Mouse (Mus musculus): ENCODE results near the gene Olfr73. TPM values are rescaled to one million over a fixed set of nuclear protein-coding genes. Genes with fewer than 3 reads are reported as not detected.
"Not testable (repeated sequence)": the region's sequence is repeated elsewhere in the genome, so short reads cannot be mapped to it uniquely, and the experiment has no call there.

Gene Olfr73
- polyA plus RNA-seq (2015; fragmentation: Nextera tagmentation; extraction: Ambion mirVana) = 0.11 and 0.18 TPM in 2 replicates

DNA sequence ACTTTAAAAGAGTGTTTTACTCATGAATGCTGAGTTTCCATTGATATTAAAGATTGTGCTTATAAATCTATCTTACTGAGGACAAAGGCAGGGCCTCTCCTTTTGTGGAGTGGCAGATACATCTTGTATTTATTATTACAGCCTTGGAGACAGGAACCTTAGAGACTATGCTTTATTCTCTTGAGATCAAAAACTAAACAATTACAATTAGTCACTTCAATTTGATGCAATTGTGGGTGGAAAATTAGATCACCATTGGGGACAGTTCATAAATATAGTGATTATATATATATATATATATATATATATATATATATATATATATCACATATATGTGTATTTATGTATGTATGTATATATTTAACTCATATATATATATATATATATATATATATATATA lies at the start of gene Olfr73:
Gene Olfr73, minus strand, starts transcription at position 101 of the 400 bp plus-strand sequence.
- no peak within 1 kb of the TSS for H3K4me3 ChIP-seq (replicated peaks)
- ATAC-seq (ENCODE audit: insufficient number of reproducible peaks, low FRiP score, low TSS enrichment, low read depth) = no peak
- H3K27me3 ChIP-seq = no peaks in the 10 kb centered on the region
- no peaks in the 10 kb centered on the region for H3K9me3 ChIP-seq (replicated peaks)
- no peaks in the 10 kb centered on the region for H3K4me1 ChIP-seq
- no peaks in the 10 kb centered on the region for H3K36me3 ChIP-seq
- no peak within 1 kb of the TSS for H3K27ac ChIP-seq (replicated peaks)
- no peak within 1 kb of the TSS for H3K9ac ChIP-seq
- no peak within 1 kb of the TSS for H3K4me2 ChIP-seq (replicated peaks)

GRCm38 (mm10) chr2:88071730-88072129 lies 34.2 kb upstream of the Olfr73 start, which contains the start of gene Olfr1163:
Gene Olfr1163, minus strand, starts transcription at chr2:88071830.
- H3K4me1 ChIP-seq = no peaks in the 10 kb centered on the region
- no peak within 1 kb of the TSS for H3K4me3 ChIP-seq (replicated peaks)
- ATAC-seq (ENCODE audit: insufficient number of reproducible peaks, low FRiP score, low TSS enrichment, low read depth) = no peak
- H3K9ac ChIP-seq = no peak within 1 kb of the TSS
- H3K27ac ChIP-seq (replicated peaks) = no peak within 1 kb of the TSS
- H3K36me3 ChIP-seq = no peaks in the 10 kb centered on the region
- H3K4me2 ChIP-seq (replicated peaks) = no peak within 1 kb of the TSS
- no peaks in the 10 kb centered on the region for H3K9me3 ChIP-seq (replicated peaks)
- no peaks in the 10 kb centered on the region for H3K27me3 ChIP-seq

GRCm38 (mm10) chr2:88063587-88063986 lies 26.1 kb upstream of the Olfr73 start:
- ATAC-seq (ENCODE audit: insufficient number of reproducible peaks, low FRiP score, low TSS enrichment, low read depth) = no peak
- no peak overlapping the region for H3K27ac ChIP-seq (replicated peaks)
- no peak overlapping the region for H3K9ac ChIP-seq
- H3K36me3 ChIP-seq = no peaks in the 10 kb centered on the region
- no peaks in the 10 kb centered on the region for H3K9me3 ChIP-seq (replicated peaks)
- no peaks in the 10 kb centered on the region for H3K4me1 ChIP-seq
- 86% methylated on average over 2 of the region's 2 CpGs for WGBS
- no peak overlapping the region for H3K4me3 ChIP-seq (replicated peaks)
- H3K27me3 ChIP-seq = no peaks in the 10 kb centered on the region
- no peak overlapping the region for H3K4me2 ChIP-seq (replicated peaks)

GRCm38 (mm10) chr2:88051029-88051428 lies 13.5 kb upstream of the Olfr73 start, which contains the start of gene Olfr1162:
Gene Olfr1162, minus strand, starts transcription at chr2:88051129.
- no peaks in the 10 kb centered on the region for H3K27me3 ChIP-seq
- no peak within 1 kb of the TSS for H3K4me3 ChIP-seq (replicated peaks)
- no peaks in the 10 kb centered on the region for H3K4me1 ChIP-seq
- no peak for ATAC-seq (ENCODE audit: insufficient number of reproducible peaks, low FRiP score, low TSS enrichment, low read depth)
- H3K27ac ChIP-seq (replicated peaks) = no peak within 1 kb of the TSS
- H3K4me2 ChIP-seq (replicated peaks) = no peak within 1 kb of the TSS
- no peaks in the 10 kb centered on the region for H3K9me3 ChIP-seq (replicated peaks)
- no peak within 1 kb of the TSS for H3K9ac ChIP-seq
- 71% methylated on average over 1 of the region's 1 CpGs for WGBS
- H3K36me3 ChIP-seq = no peaks in the 10 kb centered on the region

DNA sequence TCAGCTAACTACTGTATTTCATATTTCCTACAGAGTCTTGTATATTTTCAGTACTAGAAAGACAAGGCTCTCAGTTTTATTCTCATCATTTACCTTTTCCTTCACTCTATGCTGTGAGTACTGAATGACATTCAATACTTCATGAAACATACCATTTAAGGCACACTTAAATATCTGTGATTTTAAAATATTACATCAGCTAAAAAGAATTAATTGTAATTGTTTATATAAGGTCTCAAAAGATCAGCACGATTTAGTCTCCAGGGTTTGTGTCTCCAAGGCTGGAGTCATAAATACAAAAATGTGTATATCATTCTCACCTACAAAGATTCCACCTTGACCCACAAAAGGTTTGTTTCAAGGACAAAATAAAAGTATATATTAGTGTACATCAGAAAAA lies 15.0 kb downstream of the Olfr73 start, which contains the start of gene Olfr1161:
Gene Olfr1161, plus strand, starts transcription at position 301 of the 400 bp plus-strand sequence.
- WGBS = 80% methylated on average over 1 of the region's 1 CpGs
- H3K4me2 ChIP-seq (replicated peaks); H3K27ac ChIP-seq (replicated peaks); H3K27me3 ChIP-seq; H3K4me3 ChIP-seq (replicated peaks); H3K4me1 ChIP-seq; H3K9me3 ChIP-seq (replicated peaks); H3K9ac ChIP-seq; H3K36me3 ChIP-seq; ATAC-seq (ENCODE audit: insufficient number of reproducible peaks, low FRiP score, low TSS enrichment, low read depth): not testable (repeated sequence)

DNA sequence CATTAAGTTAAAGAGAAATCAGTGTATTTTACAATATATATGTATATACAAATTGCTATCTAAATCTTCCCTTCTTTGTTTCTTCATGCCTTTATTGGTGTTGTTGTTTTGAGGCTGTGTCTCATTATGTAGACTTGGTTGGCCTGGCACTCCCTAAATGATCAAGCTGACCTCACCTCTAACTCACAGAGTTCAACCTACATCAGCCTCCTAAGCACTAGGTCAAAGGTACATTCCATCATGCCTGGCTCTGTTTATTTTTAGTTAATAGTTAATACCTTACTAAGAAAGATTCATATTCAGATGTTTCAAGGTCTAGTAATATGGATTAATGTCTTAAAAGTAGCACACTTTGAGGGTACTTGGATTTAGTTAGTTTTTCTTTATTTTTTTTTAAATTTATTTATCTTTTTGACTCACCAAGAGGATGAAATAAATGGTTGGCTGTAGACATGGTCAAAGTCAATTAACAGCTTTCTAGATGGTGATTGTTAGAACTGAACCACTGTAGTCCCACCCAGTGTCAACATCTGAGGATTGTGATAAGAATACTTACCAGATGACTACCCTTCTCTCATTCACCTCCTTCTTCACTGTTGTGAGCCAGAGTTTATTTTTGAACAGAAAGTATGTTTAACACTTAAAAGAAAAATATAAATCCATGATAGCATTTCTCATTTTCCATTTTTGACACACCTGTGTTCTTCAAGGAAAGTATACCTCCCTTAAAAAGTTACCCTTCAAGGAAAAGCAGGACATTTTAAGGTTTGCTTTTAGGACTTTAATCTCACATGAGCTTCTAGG lies 29.8 kb downstream of the Olfr73 start, which contains the start of gene Olfr1160:
Gene Olfr1160, minus strand, starts transcription at position 754 of the 804 bp plus-strand sequence.
- Histone ChIP-seq H3K4me3 (replicated peaks) (no peak within 1 kb of the TSS), H3K9me3 (replicated peaks) (no peaks in the 10 kb centered on the region), H3K27ac (replicated peaks) (no peak within 1 kb of the TSS), H3K36me3 (no peaks in the 10 kb centered on the region), H3K4me2 (replicated peaks) (no peak within 1 kb of the TSS), H3K9ac (no peak within 1 kb of the TSS), H3K27me3 (no peaks in the 10 kb centered on the region), H3K4me1 (no peaks in the 10 kb centered on the region)
- no peak for ATAC-seq (ENCODE audit: insufficient number of reproducible peaks, low FRiP score, low TSS enrichment, low read depth)

DNA sequence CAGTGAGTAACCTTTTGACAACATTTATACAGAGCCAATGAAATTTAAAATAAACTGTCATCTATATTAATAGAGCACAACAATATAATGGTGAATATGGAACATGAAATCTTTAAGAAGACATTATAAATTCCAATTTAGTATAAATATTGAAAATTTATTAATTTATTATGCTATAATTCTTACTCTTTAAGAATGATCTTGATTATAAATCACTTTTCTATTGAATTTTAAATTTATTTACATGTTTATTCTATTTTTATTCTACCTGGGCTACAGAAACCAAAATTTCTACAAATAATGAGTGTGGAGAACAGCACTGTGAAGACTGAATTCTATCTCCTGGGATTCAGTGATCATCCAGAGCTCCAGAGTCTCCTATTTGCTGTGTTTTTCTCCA lies 47.7 kb downstream of the Olfr73 start, which contains the start of gene Olfr1158:
Gene Olfr1158, plus strand, starts transcription at position 301 of the 400 bp plus-strand sequence.
- H3K4me3 ChIP-seq (replicated peaks) = no peak within 1 kb of the TSS
- H3K4me1 ChIP-seq = no peaks in the 10 kb centered on the region
- H3K4me2 ChIP-seq (replicated peaks) = no peak within 1 kb of the TSS
- H3K36me3 ChIP-seq = no peaks in the 10 kb centered on the region
- H3K27ac ChIP-seq (replicated peaks) = no peak within 1 kb of the TSS
- no peaks in the 10 kb centered on the region for H3K9me3 ChIP-seq (replicated peaks)
- no peaks in the 10 kb centered on the region for H3K27me3 ChIP-seq
- H3K9ac ChIP-seq = no peak within 1 kb of the TSS
- ATAC-seq (ENCODE audit: insufficient number of reproducible peaks, low FRiP score, low TSS enrichment, low read depth) = no peak

Other genes with a start within 250 kb of the Olfr73 start
- gene Olfr1143, start 237.1 kb downstream of the Olfr73 start, polyA plus RNA-seq (2015; fragmentation: Nextera tagmentation; extraction: Ambion mirVana) = 0.27 TPM in 1 of 2 replicates, not detected in the other
- not detected in 2 replicates for gene Olfr1145, start 227.9 kb downstream of the Olfr73 start, polyA plus RNA-seq (2015; fragmentation: Nextera tagmentation; extraction: Ambion mirVana)
- not detected in 2 replicates for gene Olfr1148, start 207.2 kb downstream of the Olfr73 start, polyA plus RNA-seq (2015; fragmentation: Nextera tagmentation; extraction: Ambion mirVana)
- 0.04 TPM in 1 of 2 replicates, not detected in the other for gene Olfr1150-ps1, start 193.7 kb downstream of the Olfr73 start, polyA plus RNA-seq (2015; fragmentation: Nextera tagmentation; extraction: Ambion mirVana)
- gene Olfr1151, start 181.8 kb downstream of the Olfr73 start, polyA plus RNA-seq (2015; fragmentation: Nextera tagmentation; extraction: Ambion mirVana) = not detected in 2 replicates
- 0.05 TPM in 1 of 2 replicates, not detected in the other for gene Olfr1152, start 171.2 kb downstream of the Olfr73 start, polyA plus RNA-seq (2015; fragmentation: Nextera tagmentation; extraction: Ambion mirVana)
- gene Olfr1153, start 142.7 kb downstream of the Olfr73 start, polyA plus RNA-seq (2015; fragmentation: Nextera tagmentation; extraction: Ambion mirVana) = not detected in 2 replicates
- not detected in 2 replicates for gene Olfr1154, start 132.5 kb downstream of the Olfr73 start, polyA plus RNA-seq (2015; fragmentation: Nextera tagmentation; extraction: Ambion mirVana)
- gene Olfr1155, start 92.6 kb downstream of the Olfr73 start, polyA plus RNA-seq (2015; fragmentation: Nextera tagmentation; extraction: Ambion mirVana) = 0.17 TPM in 1 of 2 replicates, not detected in the other
- 0.07 TPM in 1 of 2 replicates, not detected in the other for gene Olfr1156, start 84.6 kb downstream of the Olfr73 start, polyA plus RNA-seq (2015; fragmentation: Nextera tagmentation; extraction: Ambion mirVana)
- 0.03 TPM in 1 of 2 replicates, not detected in the other for gene Olfr1157, start 69.4 kb downstream of the Olfr73 start, polyA plus RNA-seq (2015; fragmentation: Nextera tagmentation; extraction: Ambion mirVana)
- gene Olfr74, start 63.0 kb downstream of the Olfr73 start, polyA plus RNA-seq (2015; fragmentation: Nextera tagmentation; extraction: Ambion mirVana) = not detected in 2 replicates
- gene Olfr1158, start 47.6 kb downstream of the Olfr73 start, polyA plus RNA-seq (2015; fragmentation: Nextera tagmentation; extraction: Ambion mirVana) = not detected in 2 replicates
- gene Olfr1160, start 29.4 kb downstream of the Olfr73 start, polyA plus RNA-seq (2015; fragmentation: Nextera tagmentation; extraction: Ambion mirVana) = 0.17 TPM in 1 of 2 replicates, not detected in the other
- not detected in 2 replicates for gene Olfr1161, start 14.9 kb downstream of the Olfr73 start, polyA plus RNA-seq (2015; fragmentation: Nextera tagmentation; extraction: Ambion mirVana)
- gene Olfr1162, start 13.4 kb upstream of the Olfr73 start, polyA plus RNA-seq (2015; fragmentation: Nextera tagmentation; extraction: Ambion mirVana) = 0.12 TPM in 1 of 2 replicates, not detected in the other
- not detected in 2 replicates for gene Olfr1163, start 34.1 kb upstream of the Olfr73 start, polyA plus RNA-seq (2015; fragmentation: Nextera tagmentation; extraction: Ambion mirVana)
- not detected in 2 replicates for gene Olfr1164, start 56.3 kb upstream of the Olfr73 start, polyA plus RNA-seq (2015; fragmentation: Nextera tagmentation; extraction: Ambion mirVana)
- not detected in 2 replicates for gene Olfr1166, start 90.6 kb upstream of the Olfr73 start, polyA plus RNA-seq (2015; fragmentation: Nextera tagmentation; extraction: Ambion mirVana)
- gene Olfr1167, start 117.5 kb upstream of the Olfr73 start, polyA plus RNA-seq (2015; fragmentation: Nextera tagmentation; extraction: Ambion mirVana) = not detected in 2 replicates
- not detected in 2 replicates for gene Olfr1168, start 144.2 kb upstream of the Olfr73 start, polyA plus RNA-seq (2015; fragmentation: Nextera tagmentation; extraction: Ambion mirVana)
- not detected in 2 replicates for gene Olfr1170, start 190.6 kb upstream of the Olfr73 start, polyA plus RNA-seq (2015; fragmentation: Nextera tagmentation; extraction: Ambion mirVana)
- gene Olfr1173, start 242.2 kb upstream of the Olfr73 start, polyA plus RNA-seq (2015; fragmentation: Nextera tagmentation; extraction: Ambion mirVana) = not detected in 2 replicates